Mouse (Mus musculus) adrenal gland, postnatal 10 days (tissue): Measurements from ENCODE around the gene Mrtfb. TPM values are rescaled to one million over a fixed set of nuclear protein-coding genes. Genes with fewer than 3 reads are reported as not detected.

ENCODE experiments used
- DNase-seq: peaks from one replicate; pipeline ENCODE4 v3.0.0; 2021; ENCODE audit warnings: mixed read lengths
- long read RNA-seq, 2 experiments: library from polyadenylated mRNA; stranded (forward); transcript quantifications; one replicate each; pipeline ENCODE4 v2.0.0; 2021
- total RNA-seq, 2 experiments: library from RNA; stranded (reverse); gene quantifications; 2 replicates each; pipeline ENCODE4 v1.2.3; 2021

Gene Mrtfb
- 10 to 100 TPM; 28.8 to 34.0 TPM for total RNA-seq
- long read RNA-seq, experiment 1, full-length matches to known transcripts, result 1 of 3 reads
- long read RNA-seq, experiment 1, partial matches to known transcripts, result 1 of 3 reads
- long read RNA-seq, experiment 1, other reads (novel, unspliced or antisense), result 1 of 3 reads
- long read RNA-seq, experiment 2, partial matches to known transcripts, result 1 of 1 reads
- long read RNA-seq, experiment 2, other reads (novel, unspliced or antisense), result 0 of 1 reads

DNA sequence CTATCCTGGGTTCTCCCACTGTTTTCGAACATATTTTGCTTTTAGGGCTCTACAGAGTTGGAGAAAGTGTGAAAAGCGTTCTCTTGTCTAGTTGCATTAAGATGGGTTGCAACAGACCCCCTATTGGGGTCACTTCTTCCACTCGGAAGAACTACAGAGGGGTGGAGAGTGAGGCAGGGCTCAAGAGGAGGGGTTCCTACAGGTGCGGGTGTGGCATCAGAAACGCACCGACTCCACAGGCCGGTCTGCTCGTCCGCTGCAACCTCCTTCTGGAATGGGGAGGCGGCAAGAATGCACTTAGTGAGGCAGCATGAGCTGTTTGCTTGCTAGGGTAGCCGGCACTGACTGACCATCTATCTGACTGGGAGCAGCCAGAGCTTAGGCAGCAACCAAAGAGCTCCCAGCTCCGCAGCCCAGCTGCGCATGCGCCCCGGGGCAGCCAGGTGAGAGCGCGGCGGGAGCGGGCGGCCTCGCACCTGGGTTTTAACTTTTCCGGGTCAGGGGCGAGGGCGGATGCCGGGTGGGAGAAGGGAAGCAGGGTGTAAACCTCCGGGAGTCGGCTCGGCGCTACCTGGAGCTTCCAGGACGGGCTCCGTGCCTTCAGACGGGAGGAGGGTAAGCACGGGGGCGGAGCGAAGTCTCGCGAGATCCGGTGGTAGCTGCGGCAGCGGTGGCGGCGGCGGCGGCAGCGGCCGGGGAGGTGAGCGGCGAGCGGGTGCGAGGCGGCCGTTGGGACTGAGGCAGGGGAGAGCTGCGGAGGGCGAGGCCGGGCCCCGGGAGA lies at the start of gene Mrtfb:
Mrtfb (plus strand) TSS at position 627 of the 781 bp plus-strand sequence.
- DNase-seq, result peak; percentile 93

- DNase-seq, result no peak
These were observed 48.6 kb upstream of the Mrtfb start for GRCm38 (mm10) chr16:13207649-13208048.

GRCm38 (mm10) chr16:13208087-13208486 lies 48.2 kb upstream of the Mrtfb start:
- DNase-seq, result no peak

- no peak for DNase-seq
These were observed 43.5 kb upstream of the Mrtfb start for GRCm38 (mm10) chr16:13212781-13213180.

DNA sequence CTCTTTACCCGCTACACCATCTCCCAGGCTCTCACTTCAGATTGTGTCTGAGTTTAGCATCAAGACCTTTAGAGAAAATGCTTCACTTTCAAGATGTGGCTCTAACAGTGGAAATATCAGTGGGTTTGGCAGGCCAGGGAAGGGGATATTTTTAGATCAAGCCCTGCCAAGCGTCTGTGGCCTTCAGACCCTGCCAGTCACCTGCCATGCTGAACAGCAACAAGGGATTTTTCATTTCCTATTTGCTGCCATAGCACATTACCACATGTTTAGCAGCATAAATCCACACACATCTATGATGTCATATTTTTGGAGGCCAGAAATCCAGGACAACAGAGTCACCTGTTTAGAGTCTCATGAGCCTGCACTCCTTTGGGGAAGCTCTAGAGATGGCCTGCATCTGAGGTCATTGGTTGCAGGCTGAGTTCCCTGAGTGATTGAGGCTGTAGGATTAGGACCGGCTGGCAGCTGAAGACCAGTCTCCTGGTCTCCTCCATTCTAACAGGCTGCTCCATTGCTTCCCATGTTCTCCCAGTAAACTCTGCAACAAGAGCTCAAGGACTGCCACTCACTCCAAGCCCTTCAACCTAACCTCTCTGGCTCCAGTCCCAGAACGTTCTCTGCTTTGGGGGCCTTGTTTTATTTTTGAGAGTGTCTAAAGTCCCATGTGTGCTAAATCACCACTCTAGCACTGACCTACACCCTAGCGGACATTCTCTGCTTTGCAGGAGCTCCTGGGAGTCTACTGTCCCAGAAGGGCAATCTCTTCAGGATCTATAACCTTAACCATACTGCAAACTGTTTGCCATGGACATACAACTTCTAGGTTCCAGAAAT lies 39.9 kb upstream of the Mrtfb start:
- DNase-seq, result peak; percentile 63

- DNase-seq, result no peak
These were observed 38.3 kb upstream of the Mrtfb start for GRCm38 (mm10) chr16:13217951-13218350.

- peak; percentile 50 for DNase-seq
These were observed 34.8 kb upstream of the Mrtfb start for GRCm38 (mm10) chr16:13221475-13221874.

GRCm38 (mm10) chr16:13232043-13232442 lies 24.2 kb upstream of the Mrtfb start:
- no peak for DNase-seq

- DNase-seq, result peak; percentile 22
These were observed 23.1 kb upstream of the Mrtfb start for GRCm38 (mm10) chr16:13232912-13233802.

DNA sequence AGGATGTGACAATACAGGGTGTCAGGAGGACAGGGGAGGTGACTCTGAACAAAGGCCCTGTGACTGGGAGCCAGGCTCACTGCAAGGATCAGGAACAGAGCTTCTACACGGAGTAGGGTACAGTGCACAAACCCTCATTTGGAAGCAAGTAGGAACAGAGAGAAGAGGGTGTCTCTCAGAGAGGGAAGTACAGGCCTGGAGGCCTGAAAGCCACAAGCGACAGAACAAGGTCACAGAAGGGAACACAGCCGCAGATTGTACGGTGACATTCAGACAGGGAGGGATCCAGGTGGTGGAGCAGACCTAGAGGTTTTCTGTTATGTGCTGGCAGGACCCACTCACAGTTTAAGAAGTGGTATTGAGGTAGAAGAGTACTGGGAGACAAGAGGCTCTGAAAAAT lies 17.2 kb upstream of the Mrtfb start:
- DNase-seq, result no peak

DNA sequence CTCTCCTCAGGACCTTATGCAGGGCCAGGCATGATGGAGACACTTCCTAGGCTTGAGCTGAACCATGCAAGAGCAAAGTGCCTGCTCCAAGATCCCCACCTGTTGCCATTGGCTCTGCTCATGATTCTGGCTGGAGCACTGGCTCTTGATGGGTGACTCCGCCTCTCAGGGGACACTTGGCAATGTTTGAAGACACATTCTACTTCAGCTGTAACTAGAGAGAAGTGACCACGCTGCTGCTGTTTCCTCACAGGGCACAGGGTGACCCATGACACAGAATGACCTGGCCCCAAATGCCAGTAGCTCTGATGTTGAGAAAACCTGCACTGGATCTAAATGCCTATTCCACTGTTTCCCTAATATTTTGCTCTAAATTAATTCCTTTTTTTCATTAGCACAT lies 16.7 kb upstream of the Mrtfb start:
- peak; percentile 59 for DNase-seq

DNA sequence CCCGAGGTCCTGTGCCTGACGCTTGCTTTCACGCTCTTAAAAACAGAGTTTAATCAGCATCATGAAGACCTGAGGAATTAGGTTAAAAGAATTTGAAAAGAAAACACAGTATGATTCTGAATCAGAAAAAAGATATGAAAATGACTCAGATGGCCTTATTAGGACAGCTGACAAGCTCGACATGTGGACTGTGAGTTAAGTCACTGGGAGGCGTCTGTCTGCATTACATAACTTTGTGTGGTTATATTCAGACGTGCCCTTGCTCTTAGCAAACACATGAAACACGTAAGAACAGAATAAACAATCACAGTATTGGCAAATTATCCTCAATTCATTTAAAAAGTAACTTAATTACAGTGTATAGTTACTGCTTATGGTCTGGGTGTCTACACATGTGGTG lies 16.0 kb upstream of the Mrtfb start:
- peak; percentile 25 for DNase-seq

- no peak for DNase-seq
These were observed 10.6 kb upstream of the Mrtfb start for GRCm38 (mm10) chr16:13245658-13246057.

DNA sequence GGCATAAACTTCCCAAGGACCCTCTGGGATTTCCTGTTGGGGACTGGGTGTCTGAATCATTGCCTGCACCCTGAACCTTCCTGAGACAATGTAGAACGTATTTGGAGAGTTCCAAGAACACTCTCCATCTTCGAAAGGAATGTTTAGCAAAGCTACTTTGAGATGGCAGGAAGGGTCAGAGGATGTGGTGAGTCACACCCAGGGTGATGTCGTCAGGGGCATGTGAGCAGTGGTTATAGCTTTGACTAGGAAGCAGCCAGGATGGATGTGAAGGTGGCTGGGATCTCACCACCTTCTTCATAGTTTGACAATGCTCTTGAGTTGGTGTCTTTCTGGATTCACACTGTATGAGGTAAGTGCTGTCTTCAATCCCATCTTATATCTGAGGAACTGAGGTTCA lies 9.4 kb upstream of the Mrtfb start:
- DNase-seq, result no peak

- DNase-seq, result no peak
These were observed 6.2 kb upstream of the Mrtfb start for GRCm38 (mm10) chr16:13250061-13250460.

- peak; percentile 57 for DNase-seq
These were observed 616 bp downstream of the Mrtfb start for GRCm38 (mm10) chr16:13256667-13257527.

GRCm38 (mm10) chr16:13257528-13257835 lies 1.2 kb downstream of the Mrtfb start:
- no peak for DNase-seq

DNA sequence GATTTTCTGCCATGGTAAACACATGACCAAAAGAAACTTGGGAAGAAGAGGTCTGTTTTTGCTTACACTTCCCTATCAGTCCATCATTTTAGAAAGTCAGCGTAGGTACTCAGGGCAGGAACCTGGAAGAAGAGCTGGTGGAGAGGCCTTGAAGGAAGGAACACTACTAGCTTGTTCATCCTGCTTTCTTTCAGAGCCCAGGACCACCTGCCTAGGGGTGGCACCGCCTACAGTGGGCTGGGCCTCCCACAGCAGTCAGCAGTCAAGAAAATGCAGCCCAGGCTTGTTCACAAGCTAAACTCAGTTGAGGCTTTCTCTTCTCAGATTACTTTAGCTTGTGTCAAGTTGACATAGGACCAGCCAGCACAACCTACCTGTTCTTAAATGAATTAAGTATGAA lies 2.7 kb downstream of the Mrtfb start:
- DNase-seq, result no peak

DNA sequence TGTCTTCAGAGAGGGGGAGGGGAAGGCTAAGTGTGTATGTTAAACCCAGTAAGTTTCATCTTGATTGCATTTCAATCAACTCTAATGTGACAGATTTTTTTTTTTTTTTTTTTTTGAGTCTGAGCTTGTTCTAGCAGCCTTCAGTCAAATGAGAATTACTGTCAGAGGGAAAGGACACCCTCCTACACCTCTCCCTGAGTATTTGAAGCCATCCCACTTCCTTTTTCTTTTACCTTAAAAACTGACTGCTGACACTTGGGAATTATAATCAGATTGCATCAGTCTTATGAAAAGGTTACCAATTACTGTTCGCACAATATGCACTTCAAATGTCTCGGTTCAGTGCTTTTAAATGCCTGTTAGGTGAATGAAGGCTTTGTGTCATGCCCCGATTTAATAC lies 10.0 kb downstream of the Mrtfb start:
- no peak for DNase-seq

- no peak for DNase-seq
These were observed 11.1 kb downstream of the Mrtfb start for GRCm38 (mm10) chr16:13267350-13267904.

- no peak for DNase-seq
These were observed 13.1 kb downstream of the Mrtfb start for GRCm38 (mm10) chr16:13269426-13269825.
